Mouse (Mus musculus) yolk sac, embryonic 10.5 days (tissue): Measurements from ENCODE around the gene Hdac4.

ENCODE experiments used
- DNase-seq: peaks from one replicate; pipeline ENCODE4 v3.0.0-alpha.2; 2017; ENCODE audit warnings: low spot score

Gene Hdac4

GRCm38 (mm10) chr1:92022009-92022408 is 173.5 kb downstream of the Hdac4 start:
- no peak for DNase-seq

- DNase-seq: peak; percentile 54
Observed at GRCm38 (mm10) chr1:92015938-92016672, 179.4 kb downstream of the Hdac4 start.

DNA sequence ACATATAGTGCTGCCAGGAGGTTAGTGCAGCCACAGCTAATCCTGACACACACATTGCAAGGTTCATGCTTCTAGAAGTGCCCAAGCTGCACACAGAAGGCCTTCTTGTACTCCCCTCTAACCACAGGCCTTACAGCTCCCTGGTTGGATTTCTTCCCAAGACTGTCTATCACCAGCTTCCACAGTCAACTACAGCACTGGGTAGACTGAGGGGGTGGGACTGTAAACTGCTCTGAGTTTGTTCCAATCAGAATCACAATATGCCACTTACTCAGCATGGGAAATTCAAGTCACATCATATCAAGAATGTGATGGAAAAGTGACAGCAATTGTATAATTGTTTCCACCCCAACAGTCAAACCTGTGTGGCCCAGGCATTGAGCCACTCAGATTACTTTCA is 180.2 kb downstream of the Hdac4 start:
- no peak for DNase-seq

DNA sequence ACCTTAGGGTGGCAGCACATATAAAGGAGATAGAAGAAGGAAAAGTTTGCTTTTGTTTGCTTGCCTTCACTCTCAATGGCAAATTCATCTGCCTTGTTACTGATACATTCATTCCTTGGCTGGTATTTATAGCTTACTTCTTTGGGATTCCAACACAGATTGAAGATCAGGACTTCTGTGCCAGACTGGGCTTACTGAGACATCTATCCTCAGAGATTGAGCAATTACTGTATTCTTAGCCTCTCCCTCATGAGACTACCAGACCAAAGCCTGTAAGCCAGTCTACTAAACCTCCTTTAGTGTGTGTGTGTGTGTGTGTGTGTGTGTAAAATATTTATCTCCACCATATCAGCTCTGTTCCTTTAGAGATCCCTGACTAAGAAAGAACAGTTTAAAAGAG is 181.0 kb downstream of the Hdac4 start:
- DNase-seq: no peak

DNA sequence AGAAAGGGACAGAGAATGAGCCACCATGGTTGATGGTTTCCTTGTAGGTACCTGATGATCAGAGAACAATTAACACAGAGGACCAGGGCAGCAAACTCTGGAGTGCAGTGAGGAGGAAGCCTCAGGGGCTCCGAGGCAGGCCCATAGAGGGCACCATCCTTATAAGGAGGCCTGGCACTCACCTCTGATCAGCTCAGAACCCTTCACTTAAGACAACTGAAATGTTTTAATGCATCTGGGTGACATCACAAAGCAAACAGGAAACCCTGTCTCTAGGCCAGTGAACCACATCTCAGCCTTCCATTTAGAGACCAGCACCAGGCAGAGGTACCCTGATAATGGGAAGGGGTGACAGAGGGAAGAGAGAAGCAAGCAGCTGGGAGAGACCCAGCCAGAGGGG is 188.8 kb downstream of the Hdac4 start:
- DNase-seq: no peak

- no peak for DNase-seq
Observed at GRCm38 (mm10) chr1:92005617-92005940, 189.9 kb downstream of the Hdac4 start.

DNA sequence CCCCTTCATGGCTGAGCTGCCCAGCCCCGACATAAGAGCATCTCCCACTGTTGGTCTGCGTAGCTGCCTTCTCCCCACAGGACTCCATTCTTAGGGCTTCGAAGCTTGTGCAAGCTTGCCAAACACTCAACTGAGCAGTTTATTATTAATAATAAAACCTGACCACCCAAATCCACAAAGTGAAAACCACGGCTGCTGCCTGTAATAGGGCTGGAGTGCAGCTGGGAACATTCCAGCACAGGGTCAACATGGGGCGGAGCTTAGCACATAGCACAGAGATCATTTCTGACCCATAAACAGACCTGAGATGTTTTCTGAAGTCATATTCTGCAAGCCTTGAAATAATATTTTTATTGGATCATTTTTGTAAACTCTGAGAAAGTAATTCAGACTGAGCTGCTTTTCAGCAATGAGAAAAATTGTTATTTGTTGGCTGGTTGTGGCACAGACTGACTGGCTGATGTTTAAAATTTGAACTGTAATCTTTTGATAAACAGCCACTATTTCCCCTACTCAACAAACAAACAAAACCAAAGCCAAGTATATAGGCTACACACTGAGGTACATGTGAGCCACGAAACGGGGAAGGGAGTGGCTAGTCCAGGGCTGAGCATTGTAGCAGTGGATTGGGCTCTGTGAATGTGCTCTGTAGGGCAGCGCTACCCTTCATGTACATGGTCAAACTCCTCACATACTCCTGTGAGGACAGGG is 190.4 kb downstream of the Hdac4 start:
- no peak for DNase-seq

GRCm38 (mm10) chr1:92004122-92004521 is 191.4 kb downstream of the Hdac4 start:
- no peak for DNase-seq

DNA sequence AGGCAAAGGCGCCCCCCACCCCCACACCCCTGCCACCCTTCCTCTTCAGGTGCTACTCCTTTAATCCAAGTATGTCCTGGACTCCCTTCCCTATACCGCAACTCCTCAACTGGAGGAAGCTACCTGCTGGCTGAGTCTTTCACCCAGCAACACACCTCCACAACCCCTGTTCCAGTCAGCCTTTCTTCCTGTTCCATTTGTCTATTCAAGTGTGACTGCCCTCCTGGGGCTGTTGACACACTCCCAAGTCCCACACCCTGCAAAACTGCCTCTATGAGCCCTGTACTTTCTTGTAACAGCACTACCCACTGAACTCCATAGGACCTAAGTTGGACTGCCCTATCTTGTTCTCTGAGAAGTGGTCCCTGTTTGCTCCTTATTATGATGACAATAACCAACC is 195.3 kb downstream of the Hdac4 start:
- DNase-seq: peak; percentile 26

- no peak for DNase-seq
Observed at GRCm38 (mm10) chr1:91993658-91994165, 201.8 kb downstream of the Hdac4 start.

GRCm38 (mm10) chr1:91992652-91993051 is 202.8 kb downstream of the Hdac4 start:
- DNase-seq: no peak

GRCm38 (mm10) chr1:91991597-91991996 is 203.9 kb downstream of the Hdac4 start:
- no peak for DNase-seq

DNA sequence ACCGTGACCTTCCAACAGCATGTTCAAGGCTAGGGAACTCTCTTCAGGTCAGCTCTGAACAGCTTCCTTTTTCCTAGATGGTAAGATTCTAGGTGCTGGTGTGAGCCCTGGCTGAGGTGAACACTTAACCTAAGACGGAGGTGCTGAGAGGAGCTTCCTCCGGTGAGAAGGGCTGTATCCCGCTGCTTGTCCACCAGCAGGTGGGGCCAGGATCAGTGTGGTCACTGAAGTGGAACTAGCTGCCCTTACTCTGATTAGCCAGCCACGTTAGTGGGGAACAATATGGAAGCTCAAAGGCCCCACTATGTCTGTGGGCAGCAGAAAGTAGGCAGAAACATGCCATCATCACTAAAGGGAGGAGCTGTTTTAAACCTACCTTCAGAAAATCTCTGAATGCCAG is 204.6 kb downstream of the Hdac4 start:
- no peak for DNase-seq

- DNase-seq: peak; percentile 61
Observed at GRCm38 (mm10) chr1:91988866-91989265, 206.6 kb downstream of the Hdac4 start.

- no peak for DNase-seq
Observed at GRCm38 (mm10) chr1:91987431-91987830, 208.1 kb downstream of the Hdac4 start.

DNA sequence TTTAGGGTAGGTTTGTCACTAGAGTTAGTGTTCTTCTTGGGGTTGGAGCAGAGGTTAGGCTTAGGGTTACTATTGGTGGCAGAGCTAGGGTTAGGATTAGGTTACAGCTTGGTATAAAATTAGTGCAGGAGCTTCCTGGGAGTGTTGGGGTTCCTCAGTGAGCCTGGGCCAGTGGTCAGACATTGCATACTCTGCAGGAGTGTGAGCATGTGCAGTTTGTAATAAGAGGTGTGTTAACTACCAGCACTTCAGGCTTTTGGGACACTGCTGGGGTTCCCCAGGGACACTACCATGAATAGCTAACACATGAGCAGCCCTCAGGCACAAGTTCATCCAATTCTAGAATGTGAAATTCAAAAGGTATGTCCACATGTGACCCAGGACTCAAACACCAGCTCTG is 209.7 kb downstream of the Hdac4 start:
- no peak for DNase-seq

GRCm38 (mm10) chr1:91984507-91984906 is 211.0 kb downstream of the Hdac4 start:
- DNase-seq: no peak

DNA sequence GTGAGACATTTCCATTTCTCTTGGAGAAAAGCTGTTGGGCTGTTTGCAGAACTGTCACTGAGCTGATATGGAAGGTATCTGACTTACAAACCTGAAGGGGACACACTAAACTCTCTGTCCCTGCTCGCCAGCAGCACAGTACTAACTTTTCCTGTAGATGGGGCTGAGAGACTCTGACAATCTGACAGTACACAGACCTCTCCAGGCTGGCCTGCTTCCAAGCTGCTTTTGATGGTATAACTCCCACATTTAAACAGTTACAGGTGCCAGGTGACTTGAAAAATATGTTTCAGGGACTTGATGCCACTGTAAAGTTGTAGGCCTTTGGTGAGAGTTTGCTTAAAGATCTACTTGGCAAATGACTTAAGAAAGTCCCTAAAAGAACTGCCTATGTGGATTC is 214.1 kb downstream of the Hdac4 start:
- DNase-seq: no peak

GRCm38 (mm10) chr1:91978443-91978842 is 217.1 kb downstream of the Hdac4 start:
- no peak for DNase-seq

DNA sequence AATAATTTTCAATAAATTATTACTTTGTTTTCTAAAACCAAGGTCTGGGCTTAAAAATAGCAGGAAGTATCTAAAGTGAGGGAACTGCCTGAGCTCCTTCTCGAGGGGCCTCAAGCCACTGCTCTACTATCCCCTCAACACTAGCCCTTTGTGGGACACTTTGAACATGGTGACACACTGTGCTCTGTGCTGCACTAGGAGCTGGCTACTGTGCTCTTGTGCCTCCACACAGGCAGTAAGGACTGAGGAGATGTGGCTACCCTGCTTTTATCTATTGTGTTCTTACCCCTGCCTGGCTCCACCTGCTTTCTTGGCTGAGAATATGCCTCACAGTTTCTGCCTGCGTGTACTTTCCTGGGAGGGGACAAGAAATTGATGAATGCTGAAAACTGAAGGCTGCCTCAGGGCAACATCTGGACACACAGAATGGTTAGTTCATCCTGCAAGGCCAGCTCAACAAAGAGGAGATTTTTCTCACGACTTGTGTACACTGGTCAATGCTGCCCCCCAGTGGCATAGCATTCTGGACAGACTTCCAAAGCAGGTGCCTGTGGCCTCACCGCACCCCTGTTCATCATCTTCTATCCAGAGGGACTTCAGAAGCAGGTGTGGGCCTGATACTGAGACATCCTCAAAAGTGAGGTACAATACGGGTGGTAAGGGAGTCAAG is 226.7 kb downstream of the Hdac4 start:
- DNase-seq: peak; percentile 16

DNA sequence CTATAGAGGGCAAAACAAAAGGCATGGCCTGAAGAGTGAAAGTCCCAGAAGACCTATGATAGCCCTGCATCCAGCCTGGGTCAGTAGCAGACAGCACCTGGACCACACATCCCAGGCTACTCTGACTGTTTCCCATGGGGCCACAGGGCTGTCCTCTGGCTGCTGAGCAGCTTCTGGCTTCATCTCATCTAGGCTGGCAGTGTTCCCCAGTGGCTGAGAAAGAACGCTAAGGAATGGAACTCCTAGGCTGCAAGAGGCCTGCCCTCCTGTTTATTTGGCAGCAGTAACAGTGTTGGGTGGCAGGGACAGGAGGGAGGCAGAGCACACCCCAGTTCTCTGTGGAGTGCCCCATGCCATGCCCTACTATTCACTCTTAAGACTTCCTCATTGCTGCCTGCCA is 228.5 kb downstream of the Hdac4 start:
- DNase-seq: no peak

GRCm38 (mm10) chr1:91964486-91965335 is 230.8 kb downstream of the Hdac4 start:
- no peak for DNase-seq
